Mouse (Mus musculus) thymus, adult 2 months (tissue): ENCODE data around the gene Kif28.

Experiments
- CTCF ChIP-seq: fragments of 200-500 bp; IDR thresholded peaks from 2 replicates; pipeline ENCODE4 v1.5.1; 2012; ENCODE audit warnings: mild to moderate bottlenecking, control low read depth, low read length, moderate library complexity, borderline replicate concordance; ENCODE audit not compliant: control insufficient read depth, poor library complexity, insufficient read depth; ENCODE audit errors: extremely low read depth
- POLR2A ChIP-seq: fragments of 200-500 bp; IDR thresholded peaks from 2 replicates; pipeline ENCODE4 v1.6.1; 2012; ENCODE audit warnings: mild to moderate bottlenecking, low read length, control low read depth, moderate library complexity; ENCODE audit not compliant: control insufficient read depth, poor library complexity, insufficient read depth; ENCODE audit errors: extremely low read depth

- TF ChIP-seq CTCF (no peak), POLR2A (no peak)
These were observed 29.3 kb downstream of the Kif28 start for GRCm38 (mm10) chr1:179715786-179716185.
